Mouse (Mus musculus) 3134 (cell line): ENCODE data around the gene Etv5.

ENCODE experiments used
- DNase-seq: peaks from one replicate; pipeline ENCODE4 v3.0.0-alpha.2; 2011; ENCODE audit warnings: low spot score; ENCODE audit not compliant: insufficient read length; ENCODE audit errors: extremely low read depth

The Etv5 gene

GRCm38 (mm10) chr16:22430211-22430951 lies 9.1 kb downstream of the Etv5 start:
- no peak for DNase-seq

GRCm38 (mm10) chr16:22429377-22429776 lies 10.1 kb downstream of the Etv5 start:
- DNase-seq, result no peak

- peak; percentile 40 for DNase-seq
These were observed 10.6 kb downstream of the Etv5 start for GRCm38 (mm10) chr16:22428853-22429341.

- no peak for DNase-seq
These were observed 12.7 kb downstream of the Etv5 start for GRCm38 (mm10) chr16:22426866-22427265.

DNA sequence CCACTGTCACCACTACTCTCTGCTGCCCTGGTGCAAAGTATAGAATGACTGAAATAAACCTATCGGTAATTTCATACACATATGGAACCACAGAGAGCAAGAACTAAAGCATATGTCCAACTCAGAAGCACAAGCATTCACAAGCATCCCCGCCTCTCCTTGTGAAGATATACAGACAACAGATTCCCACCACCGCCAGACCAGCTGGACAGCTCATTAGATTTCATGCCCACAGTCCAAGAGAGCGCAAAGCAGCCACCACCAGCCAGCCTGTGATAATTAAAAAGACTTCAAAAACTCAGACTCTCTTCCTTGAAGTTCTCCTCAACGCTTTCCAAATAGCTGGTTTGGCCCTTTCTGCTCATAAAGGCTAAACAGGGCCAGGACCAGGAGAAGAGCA lies 17.3 kb downstream of the Etv5 start:
- DNase-seq, result no peak

DNA sequence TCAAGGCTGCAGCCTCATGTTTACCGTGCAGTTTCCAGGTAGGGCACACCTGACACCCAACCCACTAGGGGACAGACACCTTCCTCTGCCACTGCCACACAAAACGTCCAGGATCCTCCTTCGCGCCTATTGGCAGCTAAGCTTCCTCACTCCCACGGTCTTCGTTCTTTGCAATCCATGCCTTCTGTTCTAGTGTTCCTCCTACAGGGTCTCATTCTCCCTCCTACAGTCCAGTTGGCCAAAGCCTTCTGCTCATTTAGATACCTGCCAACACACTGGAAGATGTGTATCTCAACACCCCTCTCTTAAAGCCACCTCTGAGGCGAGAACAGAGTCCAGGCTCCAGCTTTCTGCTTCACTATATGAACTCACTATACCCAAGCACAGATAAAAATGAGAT lies 21.6 kb downstream of the Etv5 start:
- no peak for DNase-seq

GRCm38 (mm10) chr16:22417044-22417443 lies 22.5 kb downstream of the Etv5 start:
- no peak for DNase-seq

GRCm38 (mm10) chr16:22416140-22416848 lies 23.2 kb downstream of the Etv5 start:
- DNase-seq, result no peak

GRCm38 (mm10) chr16:22414205-22414754 lies 25.2 kb downstream of the Etv5 start:
- no peak for DNase-seq

DNA sequence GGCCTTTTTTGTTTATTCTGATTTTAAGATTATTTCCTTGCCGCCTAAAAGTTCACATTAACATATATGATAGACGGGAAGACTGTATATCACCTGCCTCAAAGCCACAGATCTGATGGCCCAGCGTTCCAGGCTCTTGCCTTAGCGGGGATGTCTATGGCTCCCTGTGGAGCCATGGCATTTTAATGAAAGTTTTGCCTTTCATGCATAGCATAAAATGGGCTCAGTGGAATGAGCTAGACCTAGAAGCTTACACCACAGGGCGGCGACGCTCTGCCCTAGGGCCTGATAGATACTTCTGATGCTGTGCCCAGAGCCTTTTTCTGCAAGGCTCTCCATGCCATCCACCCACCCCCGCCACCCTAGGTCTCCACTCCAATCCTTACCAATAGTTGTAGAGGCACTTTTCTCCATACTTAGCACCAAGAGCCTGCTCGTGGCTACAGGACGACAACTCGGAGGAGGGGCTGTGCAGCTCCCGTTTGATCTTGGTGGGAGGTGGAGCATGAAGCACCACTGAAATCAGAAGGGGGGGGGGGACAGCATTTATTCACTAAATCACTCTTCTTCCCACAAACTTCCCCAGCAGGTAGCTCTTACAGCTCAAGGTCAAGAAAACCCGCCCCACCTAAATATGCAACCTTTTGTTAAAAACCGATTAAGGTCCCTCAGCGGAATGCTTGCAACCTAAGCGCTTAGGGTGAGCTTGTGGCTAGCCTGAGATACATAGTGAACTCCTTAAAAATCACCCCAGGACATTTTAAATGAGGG lies 26.9 kb downstream of the Etv5 start:
- DNase-seq, result no peak

DNA sequence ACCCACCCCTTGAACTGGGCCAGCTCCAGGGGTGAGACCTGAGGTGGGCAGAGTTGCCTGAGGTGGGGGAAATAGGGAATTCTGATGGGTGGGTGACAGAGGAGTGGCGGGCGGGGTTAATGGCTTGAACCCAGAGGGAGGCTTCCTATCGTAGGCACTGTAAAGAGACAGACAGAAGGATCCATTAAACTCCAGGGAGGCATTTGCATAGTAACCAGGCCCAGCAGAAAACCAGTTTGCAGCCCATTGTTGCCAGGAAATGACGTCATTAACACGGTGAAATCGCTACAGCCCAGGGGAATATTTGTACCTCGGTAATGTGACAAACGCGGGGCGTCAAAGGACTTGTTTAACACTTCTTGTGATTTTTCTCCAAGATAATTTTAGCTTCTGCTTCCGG lies 27.8 kb downstream of the Etv5 start:
- DNase-seq, result no peak

- DNase-seq, result no peak
These were observed 29.5 kb downstream of the Etv5 start for GRCm38 (mm10) chr16:22410000-22410399.

GRCm38 (mm10) chr16:22408642-22409360 lies 30.7 kb downstream of the Etv5 start:
- no peak for DNase-seq

DNA sequence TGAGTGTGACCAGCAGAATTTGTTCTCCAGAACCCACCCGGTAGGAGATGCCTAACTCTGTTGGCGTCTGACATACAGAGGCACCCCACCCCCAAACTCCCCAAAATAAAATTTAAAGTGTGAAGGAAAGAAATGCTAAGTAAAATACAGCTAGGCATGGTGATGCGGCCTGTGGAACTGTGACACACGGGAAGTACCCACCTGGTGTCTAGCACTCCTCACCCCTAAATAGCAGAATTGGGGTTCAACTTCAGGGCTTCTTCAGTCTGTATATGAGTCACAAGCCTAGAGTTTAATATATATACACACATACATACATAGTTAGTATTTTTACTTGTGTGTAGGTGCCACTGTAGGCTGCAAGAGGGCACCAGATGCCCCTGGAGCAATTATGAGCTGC lies 32.8 kb downstream of the Etv5 start:
- no peak for DNase-seq

DNA sequence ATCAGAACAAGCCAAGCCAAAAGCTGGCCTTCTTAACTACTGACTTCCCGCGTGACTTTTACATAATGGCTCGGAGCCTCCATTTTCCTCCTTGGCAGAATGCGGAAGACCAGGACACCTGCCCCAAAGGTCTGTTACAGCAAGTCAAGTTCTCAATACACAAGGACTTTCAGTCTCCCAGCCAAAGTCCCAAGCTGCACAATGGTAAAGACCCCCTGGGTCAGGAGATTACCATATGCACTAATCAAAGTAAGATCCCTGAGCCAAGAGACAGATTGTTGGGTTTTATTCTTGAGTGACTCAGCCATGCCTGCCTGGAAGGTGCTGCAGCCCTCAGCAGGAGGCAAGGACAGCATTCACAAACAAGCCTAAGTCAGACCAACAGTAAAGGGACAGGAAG lies 33.5 kb downstream of the Etv5 start:
- DNase-seq, result no peak

DNA sequence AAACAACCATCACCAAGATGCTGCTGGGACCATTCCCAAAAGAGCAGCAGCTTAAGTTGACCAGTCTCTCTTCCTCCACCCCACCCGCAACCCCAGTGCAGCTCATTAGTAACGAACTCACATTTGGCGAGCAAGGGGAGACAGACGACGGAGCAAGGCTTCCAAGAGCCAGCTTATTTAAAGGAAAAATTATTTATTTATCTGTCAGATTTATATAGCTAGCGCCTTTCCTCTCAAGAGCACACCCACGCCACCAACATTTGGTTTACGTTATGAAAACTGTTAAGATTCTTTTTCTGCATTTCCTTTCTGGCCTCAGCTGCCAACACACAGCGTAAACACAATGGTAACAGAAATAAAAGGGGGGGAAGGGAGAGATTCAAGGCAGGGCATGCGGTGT lies 34.0 kb downstream of the Etv5 start:
- no peak for DNase-seq

GRCm38 (mm10) chr16:22403715-22404114 lies 35.8 kb downstream of the Etv5 start:
- no peak for DNase-seq

GRCm38 (mm10) chr16:22402600-22402999 lies 36.9 kb downstream of the Etv5 start:
- no peak for DNase-seq

DNA sequence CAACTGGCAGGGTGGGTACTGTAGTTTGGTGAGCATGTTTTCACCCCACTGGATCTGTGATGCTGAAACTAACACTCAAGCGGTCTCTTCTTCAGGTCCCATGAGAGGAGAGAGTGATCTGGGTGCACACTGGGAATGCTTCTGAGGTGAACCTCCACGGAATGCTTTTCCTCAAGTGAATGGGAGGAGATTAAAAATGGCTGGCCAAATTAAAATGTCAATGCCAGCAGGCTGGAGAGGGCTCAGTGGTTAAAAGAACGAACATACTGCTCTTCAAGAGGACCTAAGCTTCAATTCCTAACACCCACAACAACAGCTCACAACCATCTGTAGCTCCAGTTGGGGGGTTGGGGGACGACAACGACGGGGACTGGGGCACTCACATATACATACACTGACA lies 39.3 kb downstream of the Etv5 start:
- DNase-seq, result no peak

DNA sequence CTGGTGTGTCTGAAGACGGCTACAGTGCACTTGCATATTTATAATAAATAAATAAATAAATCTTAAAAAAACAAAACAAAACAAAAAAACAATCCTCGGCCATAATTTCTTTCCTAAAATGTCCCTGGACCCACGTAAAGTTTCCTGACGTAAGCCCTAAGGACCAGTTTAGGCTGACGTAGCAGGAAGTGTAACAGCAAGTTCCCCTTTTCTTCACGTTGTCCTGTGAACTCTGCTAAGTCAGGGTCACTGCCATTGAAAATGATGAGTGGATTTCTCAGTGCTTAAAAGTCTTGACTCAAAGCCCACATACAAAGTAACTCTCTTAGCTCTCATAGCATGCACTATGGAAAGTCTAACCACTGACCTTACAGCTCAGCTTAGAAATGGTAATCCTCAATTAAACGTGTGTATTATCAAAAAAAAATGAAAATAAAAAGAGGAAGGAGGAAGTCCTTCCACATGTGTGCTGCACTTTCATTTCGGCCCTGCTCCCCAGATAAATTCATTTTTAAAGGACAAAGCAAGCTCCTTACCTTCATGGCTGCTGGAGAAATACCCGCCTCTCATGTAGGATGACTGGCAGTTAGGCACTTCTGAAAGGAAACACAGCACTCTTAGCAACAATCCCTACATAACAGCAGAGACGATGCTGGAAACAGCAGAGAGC lies 40.6 kb downstream of the Etv5 start:
- DNase-seq, result no peak
